Mouse (Mus musculus) forebrain, embryonic 10.5 days (tissue): ENCODE data around the gene Mgat3. TPM values are rescaled to one million over a fixed set of nuclear protein-coding genes. Genes with fewer than 3 reads are reported as not detected.
A peak's percentile ranks its signal among the peaks of the same experiment; 100 is the strongest.

Experiments used
- DNase-seq: peaks from one replicate; pipeline ENCODE4 v3.0.0-alpha.2; 2017; ENCODE audit warnings: low spot score; ENCODE audit errors: extremely low spot score
- H3K27ac ChIP-seq: fragments of 300-500 bp; sonication (generic); 2 replicates; pipeline ENCODE4 v1.5.1; 2016; ENCODE audit warnings: mild to moderate bottlenecking
- H3K27me3 ChIP-seq: fragments of 300-500 bp; sonication (generic); 2 replicates; pipeline ENCODE4 v1.6.1; 2016; ENCODE audit warnings: mild to moderate bottlenecking; ENCODE audit not compliant: poor library complexity, severe bottlenecking
- H3K36me3 ChIP-seq: fragments of 300-500 bp; sonication (generic); replicated peaks from 2 replicates; pipeline ENCODE4 v1.6.1; 2016; ENCODE audit warnings: mild to moderate bottlenecking, moderate library complexity
- H3K4me1 ChIP-seq: fragments of 300-500 bp; sonication (generic); 2 replicates; pipeline ENCODE4 v1.6.1; 2016
- H3K4me3 ChIP-seq: fragments of 300-500 bp; sonication (generic); 2 replicates; pipeline ENCODE4 v1.5.1; 2016; ENCODE audit warnings: mild to moderate bottlenecking, moderate library complexity
- H3K9me3 ChIP-seq: fragments of 300-500 bp; sonication (generic); 2 replicates; pipeline ENCODE4 v1.6.1; 2016; ENCODE audit warnings: mild to moderate bottlenecking, moderate library complexity
- WGBS: fragments of 180-500 bp; shearing (Covaris S2); methylation state at CpG from one replicate; pipeline ENCODE4 v1.1.7; 2016; 5-methylcytosine and 5-hydroxymethylcytosine counted together
- polyA plus RNA-seq: library from polyadenylated mRNA; unstranded; fragments of >200 nt; fragmentation: Nextera tagmentation; extraction: Ambion mirVana; gene quantifications from 2 replicates; pipeline ENCODE4 v1.2.1, GENCODE M21; 2016

Mgat3 gene
- polyA plus RNA-seq, 1 experiment from 2014 or later, result 5.1 TPM

DNA sequence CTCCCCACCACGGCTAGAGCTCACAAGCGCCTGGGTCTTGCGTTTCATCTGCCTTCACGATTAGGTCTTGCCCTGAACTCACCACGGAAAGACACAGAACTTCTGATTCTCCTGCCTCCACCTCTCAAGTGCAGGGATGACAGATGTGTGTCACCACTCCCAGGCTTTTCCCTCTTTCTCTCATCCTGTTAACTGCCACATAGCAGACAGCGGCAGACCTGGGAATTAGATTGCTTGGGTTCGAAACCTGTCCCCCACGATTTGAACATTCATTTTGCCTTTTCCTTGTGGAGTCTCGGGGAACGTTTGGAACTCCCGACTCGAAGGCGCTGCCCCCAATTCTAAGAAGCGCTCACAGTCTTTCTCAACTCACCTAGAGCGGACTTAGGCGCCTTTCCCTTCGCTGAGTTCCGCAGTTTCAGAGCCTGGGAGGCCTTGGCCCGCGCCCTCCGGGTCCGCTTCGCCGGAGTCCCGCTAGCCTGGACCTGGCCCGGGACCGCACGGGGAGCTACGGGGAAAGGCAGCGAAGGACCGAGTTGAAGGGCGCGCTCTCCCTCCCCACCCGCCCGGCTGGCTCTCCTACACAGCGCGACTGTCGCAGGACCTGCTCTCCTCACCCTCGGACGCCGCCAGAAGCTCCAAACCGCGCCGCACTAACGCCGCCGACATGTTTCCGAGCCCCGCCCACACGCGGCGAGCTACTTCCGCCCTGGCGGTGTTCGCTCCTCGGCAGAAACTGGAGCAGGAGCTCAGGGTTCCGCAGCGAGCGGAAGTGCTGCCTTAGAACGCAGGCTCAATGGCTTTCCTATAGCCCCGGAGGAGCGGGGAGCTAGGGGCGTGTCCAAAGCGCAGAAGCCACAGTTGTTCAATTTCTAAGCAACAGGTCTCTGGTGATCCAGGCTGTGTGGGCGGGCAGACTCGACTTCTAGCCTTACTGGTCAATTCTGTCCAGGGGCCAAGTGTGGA lies 90.4 kb downstream of the Mgat3 start, which contains the start of gene Rps19bp1:
Gene Rps19bp1 (minus strand): TSS at position 706 of the 966 bp plus-strand sequence.
- Histone ChIP-seq H3K27me3 (no peaks in the 10 kb centered on the region), H3K36me3 (peaks cover 32% of the 10 kb centered on the region), H3K4me3 (peak within 1 kb of the TSS; percentile 85), H3K9me3 (no peaks in the 10 kb centered on the region), H3K27ac (peak within 1 kb of the TSS; percentile 88), H3K4me1 (peaks cover 36% of the 10 kb centered on the region)
- peak; percentile 91 for DNase-seq
- WGBS, result 2% methylated on average over 64 of the region's 66 CpGs

Other genes starting within 250 kb of the Mgat3 start
- gene Cbx7, start 202.6 kb upstream of the Mgat3 start, polyA plus RNA-seq, result 2.8 and 3.9 TPM in 2 replicates
- 1.8 TPM in 2 replicates for gene Pdgfb, start 158.7 kb upstream of the Mgat3 start, polyA plus RNA-seq
- 10.5 and 11.2 TPM in 2 replicates for gene Syngr1, start 82.4 kb upstream of the Mgat3 start, polyA plus RNA-seq
- 1,023 and 1,061 TPM in 2 replicates for gene Rpl3, start 81.9 kb upstream of the Mgat3 start, polyA plus RNA-seq
- gene Tab1, start 40.6 kb upstream of the Mgat3 start, polyA plus RNA-seq, result 40.8 and 42.8 TPM in 2 replicates
- gene Mief1, start 60.3 kb downstream of the Mgat3 start, polyA plus RNA-seq, result 44.3 and 48.2 TPM in 2 replicates
- 3.6 and 3.7 TPM in 2 replicates for gene AC140267.1, start 62.1 kb downstream of the Mgat3 start, polyA plus RNA-seq
- gene Atf4, start 81.5 kb downstream of the Mgat3 start, polyA plus RNA-seq, result 120 and 132 TPM in 2 replicates
- 63.5 and 66.2 TPM in 2 replicates for gene Rps19bp1, start 90.6 kb downstream of the Mgat3 start, polyA plus RNA-seq
- 0.02 and 0.04 TPM in 2 replicates for gene Cacna1i, start 113.5 kb downstream of the Mgat3 start, polyA plus RNA-seq